Mouse (Mus musculus): ENCODE measurements at regions not wholly inside any gene's neighbourhood (a gene's known extent, or its start where the extent isn't known, plus 50 kb on each side); places are given as distances from the start of the nearest gene placed in this dataset.

DNA sequence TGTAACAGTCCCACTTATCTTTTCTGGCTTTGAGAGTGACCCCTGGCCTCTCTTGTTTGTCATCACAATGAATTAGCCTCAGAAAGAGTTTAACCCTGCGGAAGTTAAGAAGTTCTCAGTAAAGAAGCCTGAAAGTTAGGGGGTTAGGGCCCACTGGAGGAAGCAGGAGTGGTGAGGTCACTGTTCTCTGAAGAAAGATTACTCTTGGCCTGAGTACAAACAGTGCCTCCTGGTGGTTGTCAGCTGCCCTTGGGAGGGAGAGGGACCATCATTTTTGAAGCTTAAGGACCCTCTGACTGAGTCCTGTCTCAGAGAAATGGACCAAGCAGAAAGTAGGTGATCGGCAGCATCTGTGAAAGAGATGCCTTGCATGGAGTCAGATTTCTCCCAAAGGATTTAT lies 318.3 kb upstream of the Id2 start:
- TF ChIP-seq CTCF (IDR thresholded peaks at IDR 0.05; ENCODE audit: borderline replicate concordance, extremely low read depth, insufficient read depth, insufficient read length), result peak; percentile 49; the same call in 1 of the 2 replicates
- TF ChIP-seq POLR2A (IDR thresholded peaks at IDR 0.05; ENCODE audit: borderline replicate concordance, extremely low read depth, insufficient read depth, insufficient read length, poor library complexity, severe bottlenecking), result no peak
